Mouse (Mus musculus) left cerebral cortex, adult 2 months (tissue): ENCODE measurements around the gene Afg1l. TPM values are rescaled to one million over a fixed set of nuclear protein-coding genes. Genes with fewer than 3 reads are reported as not detected.

Experiments used
- DNase-seq, 2 experiments: peaks; one replicate each; pipeline ENCODE4 v3.0.0; 2021 to 2022; ENCODE audit warnings: low spot score in 2 of 2, mixed read lengths in 1 of 2; ENCODE audit errors: extremely low spot score in 1 of 2
- H3K27ac ChIP-seq: fragments of 200-600 bp; 2 replicates; pipeline ENCODE4 v1.8.1; 2022
- H3K4me3 ChIP-seq: fragments of 200-600 bp; 2 replicates; pipeline ENCODE4 v1.8.1; 2022
- CTCF ChIP-seq: fragments of 200-600 bp; IDR thresholded peaks from 2 replicates; pipeline ENCODE4 v1.8.1; 2022; ENCODE audit warnings: antibody characterized with exemption, mild to moderate bottlenecking, moderate library complexity
- intact Hi-C: fragments of 180-260 bp; cut with DNase I; formaldehyde crosslinking; loops from one replicate; pipeline ENCODE4 v1.15.1; 2025
- total RNA-seq, 2 experiments: library from RNA; stranded (reverse); gene quantifications; 2 replicates each; pipeline ENCODE4 v1.2.3; 2021

The Afg1l gene
- total RNA-seq, 2 experiments from 2014 or later, result 10.4 to 12.7 TPM

- intact Hi-C loops, result no loop called here
- no peak overlapping the region for H3K27ac ChIP-seq
- no peak overlapping the region for H3K4me3 ChIP-seq
- no peak for TF ChIP-seq CTCF
- DNase-seq, result no peak
These were observed 165.8 kb downstream of the Afg1l start for GRCm38 (mm10) chr10:42312557-42312956.

GRCm38 (mm10) chr10:42308687-42308987 lies 169.7 kb downstream of the Afg1l start:
- intact Hi-C loops, result loop anchor here (1.0 to 5.0 kb wide), 3 partner anchors 329 to 634 kb away; no protein-coding TSS in a partner anchor
- no peak for DNase-seq

DNA sequence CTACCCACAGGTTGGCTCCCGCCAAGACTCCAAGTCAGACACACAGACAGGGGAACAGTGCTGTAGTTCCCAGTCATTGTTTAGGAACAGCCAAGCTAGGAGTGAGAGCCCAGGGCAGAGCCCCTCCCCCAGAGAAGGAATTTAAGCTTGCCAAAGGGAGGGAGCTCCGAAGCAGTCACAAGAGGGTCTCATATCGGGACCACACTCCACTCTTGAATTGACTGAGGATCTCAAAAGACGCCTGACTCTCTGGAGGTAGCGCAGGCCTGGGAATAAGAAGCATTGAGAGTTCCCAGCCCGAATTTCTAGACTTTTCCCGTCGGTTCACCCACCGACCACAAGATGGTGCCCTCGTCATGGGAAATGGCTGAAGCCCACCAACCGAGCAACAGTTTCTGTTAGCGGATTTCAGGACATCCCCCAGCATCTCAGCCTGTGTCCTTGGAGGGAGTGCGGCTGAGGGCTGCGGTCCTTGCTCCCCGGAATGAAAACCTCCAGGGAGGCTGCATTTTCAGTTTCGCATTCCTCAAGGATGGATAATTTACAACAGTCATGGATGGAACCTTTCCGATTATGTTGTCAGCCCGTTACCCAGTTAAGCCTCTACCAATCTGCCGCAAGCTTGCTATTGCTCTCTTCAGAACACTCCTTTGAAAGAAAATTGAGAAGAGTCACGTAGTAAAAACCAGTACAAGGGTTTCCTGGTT lies 170.2 kb downstream of the Afg1l start:
- peak; percentile 77 to 86 for DNase-seq
- Histone ChIP-seq H3K27ac (no peak overlapping the region), H3K4me3 (peak overlapping the region; percentile 37)
- TF ChIP-seq CTCF, result peak; percentile 88
- intact Hi-C loops, result loop anchor here (1.0 to 5.0 kb wide), 3 partner anchors 329 to 634 kb away; no protein-coding TSS in a partner anchor

More at GRCm38 (mm10) chr10:42308687-42308987, 169.7 kb downstream of the Afg1l start:
- TF ChIP-seq CTCF, result no peak
- H3K4me3 ChIP-seq, result peak overlapping the region; percentile 37
- H3K27ac ChIP-seq, result no peak overlapping the region

- DNase-seq, result no peak
- Histone ChIP-seq H3K4me3 (no peak overlapping the region), H3K27ac (no peak overlapping the region)
- intact Hi-C loops, result loop anchor here (5.0 kb wide), 1 partner anchor 636 kb away; no protein-coding TSS in a partner anchor
- no peak for TF ChIP-seq CTCF
These were observed 171.9 kb downstream of the Afg1l start for GRCm38 (mm10) chr10:42306422-42306821.

- intact Hi-C loops, result no loop called here
These were observed 177.6 kb downstream of the Afg1l start for GRCm38 (mm10) chr10:42300805-42301204.

DNA sequence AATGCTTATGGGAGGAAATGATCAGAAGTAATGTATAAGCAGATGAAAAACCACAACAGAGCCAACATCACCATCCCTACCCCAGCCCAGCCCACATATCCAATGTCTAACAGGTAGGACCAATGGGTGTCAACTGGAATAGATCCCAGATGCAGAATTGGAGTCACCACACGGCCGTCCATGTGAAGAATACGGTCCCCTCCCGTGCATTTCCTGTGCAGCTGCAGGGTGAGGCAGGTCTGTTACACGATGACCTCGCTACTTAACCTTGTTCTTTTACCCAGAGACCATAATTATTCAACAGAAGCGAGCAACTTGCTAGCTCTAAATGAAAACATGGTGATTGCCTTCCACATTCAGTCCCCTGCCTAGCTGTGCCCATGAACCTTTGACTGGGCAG lies 178.4 kb downstream of the Afg1l start:
- intact Hi-C loops, result loop anchor here (5.0 to 10.0 kb wide), 3 partner anchors 608 to 865 kb away; partner anchors contain the start of gene Cd164
- no peak overlapping the region for H3K27ac ChIP-seq
- no peak for TF ChIP-seq CTCF
- H3K4me3 ChIP-seq, result no peak overlapping the region
- no peak for DNase-seq

More at GRCm38 (mm10) chr10:42300805-42301204, 177.6 kb downstream of the Afg1l start:
- H3K4me3 ChIP-seq, result no peak overlapping the region
- DNase-seq, result no peak
- no peak overlapping the region for H3K27ac ChIP-seq
- TF ChIP-seq CTCF, result no peak

DNA sequence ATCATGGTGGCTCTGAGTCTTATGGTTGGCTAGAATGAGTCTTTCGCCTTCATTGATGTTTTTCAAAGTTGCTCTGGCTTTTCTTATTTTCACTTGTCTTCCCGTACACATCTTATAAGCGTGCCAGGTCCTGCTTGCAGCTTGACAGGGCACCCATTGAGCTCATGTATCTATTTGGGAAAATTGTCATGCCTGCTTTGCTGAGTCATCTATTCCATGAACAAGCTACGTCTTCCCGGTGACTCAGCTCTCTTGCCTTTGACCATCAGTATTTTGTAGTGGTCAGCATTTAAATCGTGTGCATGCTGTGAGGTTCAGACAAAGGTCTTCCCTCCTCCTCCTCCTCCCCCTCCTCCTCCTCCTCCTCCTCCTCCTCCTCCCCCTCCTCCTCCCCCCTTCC lies 178.9 kb downstream of the Afg1l start:
- intact Hi-C loops, result loop anchor here (5.0 to 10.0 kb wide), 3 partner anchors 607 to 865 kb away; partner anchors contain the start of gene Cd164
- TF ChIP-seq CTCF, result no peak
- no peak overlapping the region for H3K27ac ChIP-seq
- H3K4me3 ChIP-seq, result no peak overlapping the region
- DNase-seq, result no peak

- TF ChIP-seq CTCF, result peak; percentile 26
- intact Hi-C loops, result loop anchor here (2.0 to 10.0 kb wide), 4 partner anchors 467 to 863 kb away; partner anchors contain the start of gene Cd164
- Histone ChIP-seq H3K27ac (no peak overlapping the region), H3K4me3 (no peak overlapping the region)
- DNase-seq, result no peak
These were observed 180.4 kb downstream of the Afg1l start for GRCm38 (mm10) chr10:42297954-42298353.

DNA sequence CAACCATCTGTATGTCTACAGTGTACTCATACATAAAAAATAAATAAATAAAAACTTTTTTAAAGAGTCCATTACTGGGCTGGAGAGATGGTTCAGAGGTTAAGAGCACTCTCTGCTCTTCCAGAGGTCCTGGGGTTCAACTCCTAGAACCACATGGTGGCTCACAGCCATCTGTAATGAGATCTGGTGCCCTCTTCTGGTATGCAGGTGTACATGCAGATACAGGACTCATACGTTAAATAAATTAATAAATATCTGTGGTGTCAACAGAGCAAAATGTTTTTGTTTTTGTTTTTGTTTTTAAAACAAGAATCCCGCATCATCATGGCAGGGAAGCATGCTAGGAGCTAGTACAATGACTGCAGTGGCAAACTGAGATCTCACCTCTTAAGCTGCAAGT lies 181.3 kb downstream of the Afg1l start:
- intact Hi-C loops, result loop anchor here (2.0 to 10.0 kb wide), 4 partner anchors 466 to 862 kb away; partner anchors contain the start of gene Cd164
- no peak for DNase-seq
- H3K27ac ChIP-seq, result no peak overlapping the region
- peak; percentile 28 for TF ChIP-seq CTCF
- no peak overlapping the region for H3K4me3 ChIP-seq

- H3K4me3 ChIP-seq, result no peak overlapping the region
- intact Hi-C loops, result loop anchor here (2.0 to 10.0 kb wide), 4 partner anchors 466 to 862 kb away; partner anchors contain the start of gene Cd164
- TF ChIP-seq CTCF, result no peak
- no peak for DNase-seq
- no peak overlapping the region for H3K27ac ChIP-seq
These were observed 181.8 kb downstream of the Afg1l start for GRCm38 (mm10) chr10:42296559-42296958.

- TF ChIP-seq CTCF, result peak; percentile 66
- intact Hi-C loops, result loop anchor here (1.0 to 10.0 kb wide), 4 partner anchors 315 to 860 kb away; partner anchors contain the start of gene Cd164
- DNase-seq, result no peak
- no peak overlapping the region for H3K4me3 ChIP-seq
- no peak overlapping the region for H3K27ac ChIP-seq
These were observed 183.3 kb downstream of the Afg1l start for GRCm38 (mm10) chr10:42295028-42295427.

- Histone ChIP-seq H3K27ac (no peak overlapping the region), H3K4me3 (no peak overlapping the region)
- TF ChIP-seq CTCF, result no peak
- intact Hi-C loops, result loop anchor here (10.0 kb wide), 2 partner anchors 780 to 860 kb away; partner anchors contain the start of gene Cd164
- no peak for DNase-seq
These were observed 184.0 kb downstream of the Afg1l start for GRCm38 (mm10) chr10:42294392-42294791.
